In the genomic region with DNA sequence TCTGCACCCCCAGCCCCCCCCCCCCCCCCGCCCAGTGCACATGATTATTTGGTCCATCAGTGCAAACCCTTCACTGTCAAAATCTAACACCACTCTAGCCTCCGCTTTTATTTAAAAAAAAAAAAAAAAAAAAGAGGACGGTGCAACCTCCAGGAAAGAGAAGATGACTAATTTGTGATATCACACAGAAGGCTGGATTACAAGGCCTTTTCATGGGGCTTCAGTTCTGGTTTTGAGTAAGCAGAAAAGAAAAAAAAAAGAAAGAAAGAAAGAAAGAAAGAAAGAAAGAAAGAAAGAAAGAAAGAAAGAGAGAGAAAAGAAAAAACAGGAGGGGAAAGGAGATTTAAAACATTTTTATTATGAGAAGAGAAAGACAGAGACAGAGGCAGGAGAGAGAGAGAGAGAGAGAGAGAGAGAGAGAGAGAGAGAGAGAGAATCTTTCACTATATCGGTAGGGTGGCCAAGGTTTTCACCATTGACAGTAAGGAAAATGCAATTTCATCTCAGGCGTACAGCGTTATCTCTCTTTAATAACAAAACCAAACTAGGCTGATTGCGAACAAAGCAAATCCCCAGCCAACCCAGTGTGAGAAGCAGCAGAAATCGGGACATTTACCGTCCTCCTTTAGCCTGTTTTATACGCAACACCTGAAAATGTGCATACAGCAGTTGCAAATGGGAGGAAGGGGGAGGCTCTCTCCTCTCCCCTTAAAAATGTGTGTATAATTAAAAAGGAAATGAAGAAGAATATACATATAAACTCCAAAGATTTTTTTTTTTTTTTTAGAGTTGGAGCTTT, we compare ENCODE assay signal across 9 mouse cellular contexts. TPM values are rescaled to one million over a fixed set of nuclear protein-coding genes. Genes with fewer than 3 reads are reported as not detected.
DNase-seq lines count a peak whose midpoint lies in the region; ATAC-seq and TF ChIP-seq lines count a peak whose summit lies in the region.
"Had no signal": no experiment of that assay in that cellular context is flagged by ENCODE, and none has a peak within 500 bp of the region (broad histone marks: within the 10 kb centered on the region; RNA-seq: fewer than 3 reads in every experiment).

No protein-coding gene starts in this region.

- intact Hi-C loops in gastrocnemius, adult 2 months (cut with DNase I) = no loop called here

- no peak for TF ChIP-seq EP300 in stomach, postnatal 0 days (optimal IDR thresholded peaks at IDR 0.05)

- WGBS in lung, embryonic 16.5 days = 12% methylated on average over 10 of the region's 10 CpGs
- 11% methylated on average over 10 of the region's 10 CpGs for WGBS in lung, adult 2 months
- WGBS in forebrain, embryonic 15.5 days = 9% methylated on average over 9 of the region's 10 CpGs
- 11% methylated on average over 10 of the region's 10 CpGs for WGBS in limb, embryonic 13.5 days
- WGBS in stomach, postnatal 0 days = 23% methylated on average over 10 of the region's 10 CpGs

- H3K4me3 ChIP-seq in lung, embryonic 16.5 days (ENCODE audit: low read length) = no peak overlapping the region
- no peak overlapping the region for H3K4me3 ChIP-seq in lung, adult 2 months (replicated peaks; ENCODE audit: extremely low read depth, low read depth, low read length)
- H3K4me3 ChIP-seq in forebrain, embryonic 15.5 days = 0 out of 2 replicates have a peak overlapping the region, but pooled peaks have one; percentile 11
- H3K4me3 ChIP-seq in limb, embryonic 13.5 days = peak overlapping the region; percentile 40
- H3K4me3 ChIP-seq in stomach, postnatal 0 days (ENCODE audit: low read depth, low read length) = no peak overlapping the region
- H3K4me3 ChIP-seq in gastrocnemius, adult 2 months = no peak overlapping the region

- no peak for TF ChIP-seq CTCF in lung, adult 2 months (IDR thresholded peaks at IDR 0.05; ENCODE audit: insufficient read depth, low read length)
- TF ChIP-seq CTCF in stomach, postnatal 0 days (IDR thresholded peaks at IDR 0.05; ENCODE audit: low read depth) = no peak
- no peak for TF ChIP-seq CTCF in gastrocnemius, adult 2 months (IDR thresholded peaks at IDR 0.05)

- peak overlapping the region; percentile 60 for H3K4me2 ChIP-seq in lung, embryonic 16.5 days (ENCODE audit: low read depth, low read length)
- peak overlapping the region; percentile 48 for H3K4me2 ChIP-seq in forebrain, embryonic 15.5 days (replicated peaks)
- peak overlapping the region; percentile 71 for H3K4me2 ChIP-seq in limb, embryonic 13.5 days (replicated peaks)
- peak overlapping the region; percentile 40 for H3K4me2 ChIP-seq in stomach, postnatal 0 days (replicated peaks; ENCODE audit: low read depth)

- peaks cover 22% of the 10 kb centered on the region for H3K27me3 ChIP-seq in lung, embryonic 16.5 days (ENCODE audit: control insufficient read depth, insufficient read depth, low read depth, low read length)
- peaks cover 11% of the 10 kb centered on the region for H3K27me3 ChIP-seq in forebrain, embryonic 15.5 days
- H3K27me3 ChIP-seq in limb, embryonic 13.5 days = peaks cover 12% of the 10 kb centered on the region
- no peaks in the 10 kb centered on the region for H3K27me3 ChIP-seq in stomach, postnatal 0 days (ENCODE audit: control insufficient read depth, insufficient read depth, low read length)

- H3K27ac ChIP-seq in lung, embryonic 16.5 days (ENCODE audit: low read length) = no peak overlapping the region
- peak overlapping the region; percentile 80 for H3K27ac ChIP-seq in forebrain, embryonic 15.5 days (replicated peaks)
- H3K27ac ChIP-seq in limb, embryonic 13.5 days = peak overlapping the region; percentile 85; the same call in 1 of the 2 replicates
- no peak overlapping the region for H3K27ac ChIP-seq in stomach, postnatal 0 days (replicated peaks)
- no peak overlapping the region for H3K27ac ChIP-seq in gastrocnemius, adult 2 months
- H3K27ac ChIP-seq: liver, embryonic 12.5 days had no signal

- no peaks in the 10 kb centered on the region for H3K9me3 ChIP-seq in lung, embryonic 16.5 days (ENCODE audit: control insufficient read depth, low read length)
- no peaks in the 10 kb centered on the region for H3K9me3 ChIP-seq in forebrain, embryonic 15.5 days
- H3K9me3 ChIP-seq in limb, embryonic 13.5 days = no peaks in the 10 kb centered on the region
- H3K9me3 ChIP-seq in stomach, postnatal 0 days (ENCODE audit: control insufficient read depth, low read length) = no peaks in the 10 kb centered on the region
- H3K9me3 ChIP-seq: liver, embryonic 12.5 days had no signal

- no peaks in the 10 kb centered on the region for H3K36me3 ChIP-seq in lung, embryonic 16.5 days (ENCODE audit: control insufficient read depth, insufficient read depth, low read length)
- H3K36me3 ChIP-seq in forebrain, embryonic 15.5 days = no peaks in the 10 kb centered on the region
- H3K36me3 ChIP-seq in limb, embryonic 13.5 days = no peaks in the 10 kb centered on the region
- no peaks in the 10 kb centered on the region for H3K36me3 ChIP-seq in stomach, postnatal 0 days (ENCODE audit: control insufficient read depth, insufficient read depth, low read length)
- H3K36me3 ChIP-seq: liver, embryonic 12.5 days had no signal

- DNase-seq in lung, adult 2 months = no peak
- no peak for DNase-seq in stomach, postnatal 0 days (ENCODE audit: low spot score)
- DNase-seq in frontal cortex, postnatal 36 days (ENCODE audit: low spot score in 2 of 2) = no peak
- no peak for DNase-seq in gastrocnemius, adult 2 months

- H3K4me1 ChIP-seq in lung, embryonic 16.5 days (replicated peaks; ENCODE audit: control insufficient read depth, insufficient read depth, low read length) = peaks cover 11% of the 10 kb centered on the region
- H3K4me1 ChIP-seq in lung, adult 2 months (ENCODE audit: control insufficient read depth, insufficient read depth, low read length) = no peaks in the 10 kb centered on the region; the same call in 1 of the 2 replicates
- H3K4me1 ChIP-seq in forebrain, embryonic 15.5 days = peaks cover 43% of the 10 kb centered on the region
- peaks cover 63% of the 10 kb centered on the region for H3K4me1 ChIP-seq in limb, embryonic 13.5 days
- H3K4me1 ChIP-seq in stomach, postnatal 0 days (replicated peaks; ENCODE audit: control insufficient read depth, insufficient read depth) = no peaks in the 10 kb centered on the region
- H3K4me1 ChIP-seq: liver, embryonic 12.5 days had no signal

- H3K9ac ChIP-seq in lung, embryonic 16.5 days (ENCODE audit: low read length) = no peak overlapping the region
- 0 out of 2 replicates have a peak overlapping the region, but pooled peaks have one; percentile 13 for H3K9ac ChIP-seq in forebrain, embryonic 15.5 days (replicated peaks)
- peak overlapping the region; percentile 53 for H3K9ac ChIP-seq in limb, embryonic 13.5 days
- no peak overlapping the region for H3K9ac ChIP-seq in stomach, postnatal 0 days (ENCODE audit: low read length)
- H3K9ac ChIP-seq: liver, embryonic 12.5 days had no signal

- TF ChIP-seq POLR2A in lung, adult 2 months (IDR thresholded peaks at IDR 0.05; ENCODE audit: borderline replicate concordance, extremely low read depth, low read depth, low read length) = no peak

- ATAC-seq in lung, embryonic 16.5 days (ENCODE audit: low read depth) = no peak
- no peak for ATAC-seq in forebrain, embryonic 15.5 days (replicated peaks)
- ATAC-seq in limb, embryonic 13.5 days (ENCODE audit: low FRiP score, low read depth) = no peak
- no peak for ATAC-seq in stomach, postnatal 0 days (ENCODE audit: low FRiP score, low TSS enrichment)
- no peak for ATAC-seq in frontal cortex, adult (ENCODE audit: low TSS enrichment)
- ATAC-seq: liver, embryonic 12.5 days had no signal

RNA-seq across cellular contexts. Expression of a gene that starts 1.3 kb away (rescaled TPM):
- polyA plus RNA-seq in lung, embryonic 16.5 days (2015; fragmentation: Nextera tagmentation; extraction: Ambion mirVana) = 11.9 and 12.7 TPM in 2 replicates
- polyA plus RNA-seq in lung, adult 2 months (2012; rRNA removed) = 7.3 and 8.0 TPM in 2 replicates
- polyA plus RNA-seq in forebrain, embryonic 15.5 days (2015; fragmentation: Nextera tagmentation; extraction: Ambion mirVana) = 14.8 and 14.9 TPM in 2 replicates
- polyA plus RNA-seq in limb, embryonic 13.5 days (2015; fragmentation: Nextera tagmentation; extraction: Ambion mirVana) = 44.1 and 50.0 TPM in 2 replicates
- polyA plus RNA-seq in stomach, postnatal 0 days (2015; fragmentation: Nextera tagmentation; extraction: Ambion mirVana) = 4.1 and 4.6 TPM in 2 replicates
- total RNA-seq in gastrocnemius, adult 2 months (2021) = 10 to 100 TPM; 14.1 to 17.7 TPM

Comparison
In these comparisons a context has a peak if more than half of its experiments do, and no peak if none do; other contexts are left out.
1. H3K27ac ChIP-seq: peak in forebrain, embryonic 15.5 days (single experiment) and limb, embryonic 13.5 days (single experiment); none in lung, embryonic 16.5 days (single experiment), stomach, postnatal 0 days (single experiment) and gastrocnemius, adult 2 months (single experiment).
2. H3K4me3 ChIP-seq: peak in forebrain, embryonic 15.5 days (single experiment) and limb, embryonic 13.5 days (single experiment); none in lung, embryonic 16.5 days (single experiment), lung, adult 2 months (single experiment), stomach, postnatal 0 days (single experiment) and gastrocnemius, adult 2 months (single experiment).
3. H3K9ac ChIP-seq: peak in forebrain, embryonic 15.5 days (single experiment) and limb, embryonic 13.5 days (single experiment); none in lung, embryonic 16.5 days (single experiment) and stomach, postnatal 0 days (single experiment).
4. Peak in every context shown above with its lines, with median percentiles within 50 percentile points of each other: H3K4me2 ChIP-seq.